Mouse (Mus musculus) heart, postnatal 10 days (tissue): Measurements from ENCODE around the gene Kcnc1. TPM values are rescaled to one million over a fixed set of nuclear protein-coding genes. Genes with fewer than 3 reads are reported as not detected.

ENCODE experiments used
- DNase-seq, 2 experiments: peaks; one replicate each; pipeline ENCODE4 v3.0.0; 2021
- intact Hi-C: fragments of 180-260 bp; cut with DNase I; formaldehyde crosslinking; loops from one replicate; pipeline ENCODE4 v1.15.1; 2025
- total RNA-seq, 2 experiments: library from RNA; stranded (reverse); gene quantifications; 2 replicates each; pipeline ENCODE4 v1.2.3; 2021

Gene Kcnc1
- total RNA-seq, 2 experiments from 2014 or later = 0.02 to 0.17 TPM

DNA sequence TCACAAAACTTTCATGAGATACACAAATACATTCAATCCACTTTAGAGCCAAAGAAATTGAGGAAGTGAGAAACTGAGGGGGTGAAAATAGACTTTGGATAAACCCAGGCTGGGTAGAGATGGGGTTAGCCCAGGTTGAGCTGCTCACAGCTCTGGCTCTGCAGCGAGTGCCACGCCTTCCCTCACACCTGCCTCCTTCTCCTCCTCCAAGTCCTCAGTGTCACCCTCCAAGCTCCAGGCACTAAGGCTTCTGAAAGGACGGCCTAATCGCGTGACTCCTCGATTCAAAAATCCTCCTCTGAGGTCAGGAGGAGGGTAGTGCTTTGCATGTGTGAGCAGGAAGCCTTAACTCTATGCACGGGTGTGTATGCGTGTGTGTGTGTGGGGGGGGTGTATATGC is 66.8 kb downstream of the Kcnc1 start:
- DNase-seq = no peak
- intact Hi-C loops = no loop called here

DNA sequence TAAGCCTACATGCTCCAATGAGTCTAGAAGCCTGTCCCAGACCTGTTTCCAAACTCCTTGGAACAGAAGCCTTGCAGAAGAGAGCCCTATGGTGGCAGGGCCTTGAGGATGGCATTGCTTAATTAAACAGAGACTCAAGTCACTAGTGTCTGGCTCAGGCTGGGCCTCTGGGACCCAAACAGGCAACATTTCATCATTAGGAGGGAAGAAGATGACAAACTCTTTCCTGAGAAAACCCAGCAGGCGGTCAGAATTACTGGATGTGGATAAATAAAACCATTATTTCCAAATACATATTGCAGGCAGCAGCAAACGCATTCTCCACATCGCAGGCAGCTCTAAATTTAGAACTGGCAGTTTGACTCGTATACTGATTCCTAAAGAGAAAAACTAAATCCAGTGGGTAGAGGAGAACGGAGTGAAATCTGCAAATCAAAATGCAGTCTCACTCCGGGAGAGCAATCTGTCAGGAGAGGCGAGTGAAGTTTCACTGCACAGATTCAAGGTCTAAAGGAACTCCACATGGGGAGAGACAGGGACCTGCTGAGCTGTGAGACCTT is 70.2 kb downstream of the Kcnc1 start:
- intact Hi-C loops = no loop called here
- no peak for DNase-seq

DNA sequence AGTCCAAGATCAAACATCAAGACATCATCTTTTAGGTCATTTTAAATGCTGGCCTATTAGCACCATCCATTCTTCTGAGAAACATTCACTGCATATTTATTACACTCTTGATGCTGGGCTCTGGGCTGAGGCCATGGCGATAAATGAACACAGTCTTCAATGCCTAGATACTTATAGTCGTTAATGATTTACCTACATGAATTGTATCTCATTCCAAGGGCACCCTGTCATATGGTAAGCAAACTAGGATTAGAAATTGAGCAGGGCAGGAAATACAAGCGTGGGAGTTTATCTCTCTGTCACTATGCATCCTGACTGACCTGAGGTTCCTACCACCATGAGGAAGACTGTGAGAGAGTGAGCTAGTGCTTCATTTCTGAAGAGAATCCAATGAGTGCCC is 73.2 kb downstream of the Kcnc1 start:
- DNase-seq = no peak
- intact Hi-C loops = no loop called here

DNA sequence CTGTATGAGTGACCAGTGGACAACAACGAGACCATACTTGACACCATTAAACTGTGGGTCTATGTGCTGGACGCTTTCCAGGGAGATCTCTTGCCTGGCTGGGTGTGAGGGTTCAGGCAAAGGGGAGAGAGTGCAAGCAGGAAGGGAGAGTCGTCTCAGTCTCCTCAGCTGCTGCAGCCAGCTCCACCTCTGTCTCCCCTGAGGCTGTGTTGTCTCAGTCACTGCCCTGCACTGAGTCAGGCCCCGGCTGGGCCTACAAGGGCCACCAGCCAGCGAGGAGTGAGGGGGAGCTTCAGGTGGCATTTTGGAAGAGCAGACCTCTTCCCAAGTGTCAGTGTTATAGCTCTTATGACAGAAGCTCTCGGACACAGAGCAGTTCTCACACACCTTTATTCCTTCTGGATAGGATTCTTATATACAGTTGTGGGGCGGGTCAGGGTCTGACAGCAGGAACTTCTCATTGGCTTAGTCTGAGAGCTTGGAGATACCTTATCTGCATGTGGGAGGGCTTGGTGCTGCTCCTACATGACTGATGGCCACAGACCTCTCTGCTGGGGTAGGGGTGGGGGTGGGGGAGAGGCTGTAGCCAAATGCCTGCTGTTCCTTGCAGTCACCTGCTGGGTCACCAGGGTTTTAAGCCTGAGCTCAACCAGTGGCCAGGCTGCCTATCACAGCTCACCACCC is 74.9 kb downstream of the Kcnc1 start:
- intact Hi-C loops = no loop called here

DNA sequence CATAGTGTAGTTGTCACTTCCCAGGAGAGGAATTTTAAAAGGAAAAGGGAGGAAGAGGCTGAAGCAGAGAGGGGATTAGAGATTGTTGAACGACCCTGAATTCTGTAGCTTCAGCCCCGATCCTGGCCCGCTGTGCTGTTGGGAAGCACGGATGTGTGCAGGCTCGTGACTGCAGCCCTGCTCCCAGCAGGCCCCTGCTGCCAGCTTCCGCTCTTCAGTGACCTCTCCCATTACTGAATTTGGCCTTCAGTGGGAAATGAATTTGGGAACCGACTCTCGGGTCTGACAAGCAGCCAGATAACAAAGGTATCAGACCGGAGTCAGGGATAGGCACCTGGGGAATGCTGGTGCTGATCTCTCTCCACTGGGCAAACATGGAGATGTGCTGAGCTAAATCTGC is 76.8 kb downstream of the Kcnc1 start:
- intact Hi-C loops = no loop called here
- DNase-seq = no peak

More for the DNA sequence above, 74.9 kb downstream of the Kcnc1 start:
- no peak for DNase-seq

DNA sequence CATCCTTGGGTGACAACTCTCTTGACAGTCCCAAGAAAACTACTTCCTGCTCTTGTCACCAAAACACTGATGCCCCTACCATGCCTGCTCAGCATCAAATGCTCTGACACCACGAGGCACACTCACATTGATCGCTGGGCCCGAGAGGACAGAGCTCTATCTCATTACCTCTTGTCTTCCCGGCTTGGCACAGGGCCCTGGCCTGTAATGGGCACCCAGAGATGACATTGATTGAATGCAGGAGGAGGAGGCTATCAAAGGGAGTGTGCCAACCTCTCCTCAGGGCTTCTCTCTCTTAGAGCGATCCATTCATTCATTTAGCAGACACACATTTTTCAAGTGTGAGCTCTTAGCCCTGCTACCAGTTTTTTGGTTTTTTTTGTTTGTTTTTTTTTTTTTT is 79.2 kb downstream of the Kcnc1 start:
- no peak for DNase-seq
- intact Hi-C loops = no loop called here

DNA sequence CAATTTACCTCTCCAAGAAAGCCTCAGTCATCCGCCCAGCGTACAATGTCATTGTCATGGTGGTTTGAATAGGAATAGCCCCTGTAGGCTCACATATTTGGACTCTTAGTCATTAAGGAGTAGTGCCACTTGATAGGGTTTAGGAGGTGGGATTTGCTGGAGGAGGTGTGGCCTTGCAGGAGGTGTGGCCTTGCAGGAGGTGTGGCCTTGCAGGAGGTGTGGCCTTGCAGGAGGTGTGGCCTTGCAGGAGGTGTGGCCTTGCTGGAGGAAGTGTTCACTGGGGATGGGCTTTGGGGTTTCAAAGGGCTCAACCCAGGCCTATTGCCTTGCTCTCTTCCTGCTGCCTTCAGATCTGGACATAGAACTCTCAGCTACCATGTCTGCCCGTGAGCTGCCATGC is 81.2 kb downstream of the Kcnc1 start:
- intact Hi-C loops = no loop called here
- DNase-seq = no peak

DNA sequence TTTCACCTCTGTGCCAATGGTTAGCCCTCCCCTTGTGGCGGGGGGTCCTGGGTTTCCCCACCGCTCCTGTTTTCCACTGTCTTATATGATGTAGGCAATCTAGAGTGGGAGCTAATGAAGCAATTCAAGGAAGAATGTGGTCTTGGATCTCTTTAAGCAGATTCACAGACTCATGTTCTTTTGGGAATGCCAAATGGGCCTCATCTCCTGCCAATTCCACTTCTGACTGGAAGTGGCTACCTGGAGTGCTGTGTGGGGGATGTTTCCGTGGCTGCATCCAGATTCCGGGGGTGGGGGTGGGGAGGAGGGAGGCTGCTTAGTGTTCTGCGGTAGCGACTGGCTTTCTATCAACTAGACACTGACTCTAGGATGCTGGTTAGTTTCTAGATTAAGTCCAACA is 83.5 kb downstream of the Kcnc1 start:
- intact Hi-C loops = no loop called here
- DNase-seq = peak in 1 of 2 experiments; percentile 17

DNA sequence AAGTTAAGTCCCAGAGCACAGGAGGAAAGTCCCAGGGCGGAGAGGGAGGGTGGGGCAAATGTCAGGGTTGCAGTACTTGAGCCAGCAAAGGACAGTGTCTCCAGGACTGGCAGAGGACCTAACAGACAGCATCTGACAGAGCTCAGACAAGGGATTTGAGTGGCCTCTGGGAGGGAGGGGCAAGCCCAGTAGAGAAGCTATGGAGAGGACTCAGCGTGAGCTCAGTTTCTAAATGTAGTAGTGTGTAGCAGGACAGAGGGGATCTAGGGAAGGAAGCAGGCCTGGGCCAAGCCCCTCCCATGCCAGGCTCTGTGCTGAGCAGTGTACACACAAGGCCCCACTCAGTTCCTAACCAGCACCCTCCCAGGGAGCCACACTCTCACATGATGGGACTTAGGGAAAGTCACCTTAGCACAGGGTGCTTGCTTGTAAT is 85.8 kb downstream of the Kcnc1 start:
- intact Hi-C loops = no loop called here
- peak; percentile 67 to 77 for DNase-seq

DNA sequence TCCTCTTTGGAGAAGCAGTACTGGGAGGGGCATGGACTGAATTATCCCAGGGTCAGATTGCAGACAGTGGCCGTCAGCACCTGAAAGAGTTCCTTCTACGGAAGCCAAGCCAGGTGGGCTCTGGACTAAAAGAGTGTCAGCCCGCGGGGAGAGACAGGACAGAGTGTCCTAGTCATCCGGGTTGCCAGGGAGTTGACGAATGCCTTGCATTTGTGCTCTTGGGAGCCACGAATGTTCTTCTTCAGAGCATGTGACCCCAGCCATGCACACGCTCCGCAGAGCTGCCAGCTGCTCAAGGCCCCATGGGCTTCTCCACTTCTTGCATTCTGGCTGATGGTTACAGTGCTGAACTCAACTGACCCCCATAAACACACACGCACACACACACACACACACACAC is 86.8 kb downstream of the Kcnc1 start:
- intact Hi-C loops = no loop called here
- peak in 1 of 2 experiments; percentile 14 for DNase-seq

DNA sequence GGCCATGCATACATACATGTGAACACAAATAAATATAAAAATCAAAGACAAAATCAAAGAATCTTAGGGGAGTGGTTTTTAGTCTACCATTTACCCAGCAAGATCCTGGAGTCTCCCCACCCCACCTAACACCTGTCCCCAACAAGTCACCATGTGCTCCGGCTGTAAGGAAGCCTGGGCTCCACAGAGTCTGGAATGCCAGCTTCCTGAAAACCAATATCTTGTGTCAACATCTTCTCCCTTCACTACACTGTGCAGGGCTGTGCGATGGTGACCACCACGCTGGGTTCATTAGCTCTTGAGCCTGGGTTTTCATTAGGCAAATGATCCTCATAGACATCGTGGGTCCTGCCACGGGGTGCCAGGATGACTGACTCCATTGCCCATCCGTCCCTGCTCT is 87.9 kb downstream of the Kcnc1 start:
- intact Hi-C loops = no loop called here

DNA sequence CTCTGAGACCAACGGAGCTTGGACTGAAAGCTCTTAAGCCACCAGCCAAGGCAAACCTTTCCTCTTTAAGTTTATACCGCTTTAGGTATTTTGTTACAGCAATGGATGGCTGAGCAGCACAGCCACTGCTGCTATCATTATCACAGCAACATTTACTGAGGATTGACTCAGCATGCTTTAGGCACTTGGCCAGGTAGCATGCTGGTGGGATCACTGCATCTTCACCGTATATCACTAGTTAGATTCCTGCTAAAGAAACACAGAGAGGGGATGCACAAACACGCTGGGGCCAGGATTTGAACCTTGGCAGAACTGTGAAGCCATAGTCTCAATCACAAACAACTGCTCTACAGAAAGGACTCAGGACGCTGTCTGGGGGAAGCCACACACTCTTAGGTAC is 90.5 kb downstream of the Kcnc1 start:
- intact Hi-C loops = no loop called here
- no peak for DNase-seq

More for the DNA sequence above, 87.9 kb downstream of the Kcnc1 start:
- DNase-seq = no peak

DNA sequence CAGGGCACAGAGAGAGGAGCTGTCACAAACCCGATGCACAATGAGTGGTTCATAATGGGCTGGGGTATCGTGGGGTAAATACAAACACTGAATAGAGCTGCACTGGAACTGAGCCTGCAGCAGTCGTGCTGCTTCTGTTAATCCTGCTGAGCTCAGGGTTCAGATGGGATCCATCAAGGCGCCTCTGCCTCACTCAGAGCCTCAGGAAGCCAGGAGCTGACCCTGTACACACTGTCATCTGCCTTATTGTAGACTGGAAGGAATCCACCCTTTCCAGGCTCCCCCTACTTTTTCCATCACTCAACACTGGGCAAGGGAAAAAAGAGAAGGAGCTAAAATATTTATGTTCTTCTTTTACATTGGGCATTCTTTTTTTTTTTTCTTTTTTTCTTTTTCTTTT is 91.1 kb downstream of the Kcnc1 start:
- intact Hi-C loops = no loop called here

More for the DNA sequence above, 91.1 kb downstream of the Kcnc1 start:
- no peak for DNase-seq

Other genes with a start within 250 kb of the Kcnc1 start
- 10 to 100 TPM; 64.1 to 72.6 TPM for gene Abcc8, start 216.5 kb upstream of the Kcnc1 start, total RNA-seq
- 10 to 100 TPM; 12.2 to 12.8 TPM for gene Ush1c, start 158.0 kb upstream of the Kcnc1 start, total RNA-seq
- not detected for gene Otog, start 155.5 kb upstream of the Kcnc1 start, total RNA-seq
- gene Myod1, start 20.0 kb upstream of the Kcnc1 start, total RNA-seq = not detected
- 1 to 10 TPM; 5.6 to 6.5 TPM for gene Sergef, start 243.3 kb downstream of the Kcnc1 start, total RNA-seq